Mouse (Mus musculus) gastrocnemius, postnatal 4 days (tissue): ENCODE data around the gene Exoc3l. TPM values are rescaled to one million over a fixed set of nuclear protein-coding genes. Genes with fewer than 3 reads are reported as not detected.

Experiments
- DNase-seq, 2 experiments: peaks; one replicate each; pipeline ENCODE4 v3.0.0; 2021 to 2022; ENCODE audit warnings: low spot score in 2 of 2, mixed read lengths in 2 of 2
- total RNA-seq, 2 experiments: library from RNA; stranded (reverse); gene quantifications; 2 replicates each; pipeline ENCODE4 v1.2.3; 2021

Gene Exoc3l
- total RNA-seq, 2 experiments from 2014 or later: 8.1 to 8.7 TPM

DNA sequence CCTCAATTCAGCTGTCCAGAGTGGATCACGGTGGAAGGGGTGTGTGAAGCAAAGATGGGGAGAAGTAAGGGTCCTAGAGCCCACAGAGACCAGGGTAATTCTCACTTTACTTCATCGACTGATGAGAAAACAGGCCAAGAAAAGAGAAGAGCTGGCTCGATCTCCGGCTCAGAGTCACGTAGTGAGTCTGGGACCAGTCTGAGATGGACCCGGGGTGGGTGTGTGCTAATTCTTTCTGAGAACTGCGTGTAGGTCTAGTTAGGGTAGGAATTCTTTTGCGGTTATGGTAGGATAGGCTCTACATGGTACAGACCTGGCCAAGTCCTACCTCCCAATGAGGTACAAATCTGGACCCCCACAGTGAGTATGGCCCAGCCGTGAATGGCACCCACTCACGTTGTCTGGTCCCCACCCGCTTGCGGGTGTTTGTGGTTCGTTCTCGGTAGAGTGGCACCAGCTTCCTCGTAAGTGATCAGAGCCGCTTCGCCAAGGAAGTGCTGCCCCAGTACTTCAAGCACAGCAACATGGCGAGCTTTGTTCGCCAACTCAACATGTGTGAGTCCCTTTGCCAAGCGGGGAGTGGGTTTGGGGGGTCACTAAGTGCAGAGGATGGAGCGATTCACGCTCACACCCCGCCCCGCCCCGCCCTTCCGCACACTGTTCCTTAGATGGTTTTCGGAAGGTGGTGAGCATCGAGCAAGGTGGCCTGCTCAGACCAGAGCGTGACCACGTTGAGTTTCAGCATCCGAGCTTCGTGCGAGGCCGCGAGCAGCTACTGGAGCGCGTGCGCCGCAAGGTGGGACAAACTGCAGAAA lies 25.6 kb downstream of the Exoc3l start:
- DNase-seq: no peak

DNA sequence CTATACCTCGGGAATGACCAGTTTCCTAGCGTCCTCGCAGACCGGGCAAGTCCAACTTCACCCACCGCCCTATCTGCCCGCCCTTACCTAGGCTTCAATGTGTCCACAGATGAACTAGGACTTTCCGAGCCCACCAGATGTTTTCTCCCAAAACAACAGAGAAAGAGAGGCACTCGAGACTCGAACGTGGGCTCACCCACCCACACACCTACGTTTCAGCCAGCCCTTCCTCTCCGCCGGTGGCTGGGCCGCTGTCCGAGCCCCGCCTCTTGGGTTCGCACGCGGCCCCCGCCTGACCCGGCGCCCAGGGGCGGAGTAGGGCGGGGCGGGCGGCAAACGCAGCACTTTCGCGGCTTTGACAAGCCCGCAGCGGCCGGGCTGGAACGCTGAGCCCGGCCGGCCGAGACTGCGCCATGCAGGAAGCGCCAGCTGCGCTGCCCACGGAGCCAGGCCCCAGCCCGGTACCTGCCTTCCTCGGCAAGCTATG lies 26.4 kb downstream of the Exoc3l start, which contains the start of gene Hsf4:
Gene Hsf4, plus strand, starts transcription at position 341 of the 487 bp plus-strand sequence.
- DNase-seq: no peak

DNA sequence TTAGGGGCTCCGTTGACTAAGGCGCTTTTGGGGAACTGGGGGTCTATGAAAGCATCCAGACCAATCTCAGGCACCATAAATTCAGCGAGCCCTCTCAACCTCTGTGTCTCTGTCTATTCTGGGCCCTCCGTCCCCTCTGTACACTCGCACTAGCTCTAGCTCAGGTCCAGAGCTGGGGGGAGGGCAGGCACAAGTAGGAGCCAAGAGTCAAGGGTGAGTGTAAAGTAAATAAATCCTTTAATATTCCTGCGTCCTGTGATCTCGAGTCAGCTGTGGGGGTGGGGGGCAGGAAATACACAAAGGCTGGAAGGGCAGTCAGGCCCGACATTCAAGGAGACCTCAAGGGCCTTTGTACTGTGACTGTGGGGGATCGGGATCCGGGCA lies 26.8 kb downstream of the Exoc3l start:
- DNase-seq: no peak

DNA sequence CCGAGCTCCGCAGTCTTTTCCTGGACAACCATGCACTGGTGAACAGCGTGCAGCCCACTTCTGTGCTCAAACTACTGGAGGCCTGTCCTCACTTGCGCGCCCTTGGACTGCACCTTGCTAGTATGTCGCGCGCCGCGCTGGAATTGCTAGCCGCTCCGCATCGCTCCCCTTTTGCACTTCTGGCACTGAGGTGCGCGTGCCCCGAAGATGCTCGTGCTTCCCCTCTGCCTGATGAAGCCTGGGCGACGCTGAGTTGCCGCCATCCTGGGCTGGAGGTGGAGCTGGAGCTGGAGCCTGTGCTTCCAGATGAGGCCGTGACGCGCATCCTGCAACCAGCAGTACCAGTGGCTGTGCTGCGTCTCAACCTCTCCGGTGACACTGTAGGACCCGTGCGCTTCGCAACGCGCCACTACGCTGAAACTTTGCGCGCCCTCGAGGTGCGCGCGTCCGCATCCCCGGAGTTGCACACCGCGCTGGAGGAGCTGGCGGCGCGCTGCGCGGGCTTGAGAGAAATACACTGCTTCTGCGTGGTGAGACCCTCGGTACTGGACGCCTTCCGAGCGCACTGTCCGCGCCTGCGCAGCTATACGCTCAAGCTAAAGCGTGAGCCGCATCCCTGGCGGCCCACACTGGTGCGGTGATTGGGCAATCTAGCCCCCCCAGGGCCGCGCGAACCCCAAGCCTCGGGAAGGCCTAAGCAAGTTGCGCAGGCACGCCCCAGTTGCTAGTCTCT lies 27.4 kb downstream of the Exoc3l start:
- DNase-seq: no peak

DNA sequence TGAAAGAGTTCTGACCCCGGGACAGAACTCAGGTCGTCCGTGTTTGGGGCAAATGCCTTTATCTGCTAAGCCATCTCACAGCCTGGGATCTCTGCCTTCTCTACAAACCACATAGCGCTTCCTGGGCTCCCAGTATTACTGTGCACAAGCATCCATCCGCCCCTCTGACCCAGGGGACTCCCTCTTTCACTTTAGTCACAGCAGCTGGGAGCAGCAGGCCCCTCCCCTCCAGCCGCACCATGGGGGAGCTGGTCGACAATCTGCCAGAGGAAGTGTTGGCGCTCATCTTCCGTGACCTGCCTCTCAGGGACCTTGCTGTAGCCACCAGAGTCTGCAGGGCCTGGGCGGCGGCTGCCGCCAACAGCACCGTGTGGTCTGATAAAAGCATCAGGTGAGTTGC lies 29.1 kb downstream of the Exoc3l start:
- no peak for DNase-seq

DNA sequence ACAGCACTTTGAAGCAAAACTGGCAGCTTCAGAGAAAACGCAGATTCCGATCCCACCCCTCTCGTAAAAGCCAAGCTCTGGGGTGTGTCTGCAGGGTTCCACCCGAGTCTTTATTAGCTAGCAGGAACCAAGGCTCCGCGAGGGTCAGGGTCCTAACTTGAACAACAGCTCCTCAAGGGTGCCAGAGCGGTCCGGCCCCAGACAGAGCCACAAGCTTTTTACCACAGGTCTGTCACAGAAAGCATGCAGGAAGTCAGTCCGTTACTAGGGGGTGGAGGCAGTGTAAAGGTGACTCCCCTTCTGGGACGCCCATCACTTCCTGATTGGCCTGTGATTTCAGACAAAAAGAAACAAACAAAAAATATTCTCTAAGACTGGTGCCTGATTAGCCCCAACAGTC lies 30.8 kb downstream of the Exoc3l start:
- DNase-seq: no peak

DNA sequence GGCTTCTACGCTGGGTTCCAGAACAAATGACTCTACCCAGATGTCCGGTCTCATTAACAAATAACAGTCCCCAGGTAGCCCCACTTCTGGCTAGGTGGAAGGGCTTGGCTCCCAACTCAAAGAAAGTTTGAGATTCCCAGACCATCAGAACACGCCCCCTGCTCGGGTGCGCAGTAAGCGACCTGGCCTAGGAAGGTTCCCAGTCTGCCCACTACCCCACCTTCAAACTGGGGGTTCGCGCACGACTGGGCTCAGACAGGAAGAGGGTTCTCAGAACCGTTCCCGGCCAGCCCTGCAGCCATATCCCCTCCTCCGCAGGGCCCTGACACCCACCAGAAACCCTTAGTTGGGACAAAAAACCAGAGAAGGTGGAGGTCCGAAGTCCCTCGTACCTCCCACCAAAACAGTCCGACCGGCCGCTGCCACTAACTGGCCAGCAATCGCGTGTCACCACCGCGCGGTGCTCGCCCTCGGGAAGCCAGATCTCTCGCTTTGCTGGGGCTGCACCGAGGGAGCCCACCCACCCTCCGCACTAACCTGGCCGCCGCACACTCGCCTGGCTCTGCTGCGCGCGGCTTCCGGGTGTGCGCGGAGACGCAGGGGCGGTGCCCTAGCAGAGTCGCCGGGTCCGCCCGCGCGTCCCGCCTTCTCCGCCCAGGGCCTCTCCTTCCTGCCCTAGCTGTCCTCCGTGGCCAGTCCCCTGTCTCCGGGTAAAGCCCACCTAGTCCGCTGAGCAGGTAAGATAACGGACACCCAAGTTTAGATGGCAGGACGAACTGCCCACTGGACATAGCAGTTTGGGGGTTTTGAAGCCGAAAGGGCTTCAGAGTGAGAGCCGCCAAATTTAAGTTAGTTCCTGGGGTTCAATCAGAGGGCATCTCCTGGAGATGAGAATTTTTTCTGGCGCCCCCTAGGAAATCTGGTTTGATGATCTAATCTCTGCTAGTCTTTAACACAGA lies 31.6 kb downstream of the Exoc3l start, which contains the start of the genes Tradd and Fbxl8:
Gene Tradd, minus strand, starts transcription at position 586 of the 959 bp plus-strand sequence.
Gene Fbxl8, plus strand, starts transcription at position 625 of the 959 bp plus-strand sequence.
- DNase-seq: peak in 1 of 2 experiments; percentile 74

DNA sequence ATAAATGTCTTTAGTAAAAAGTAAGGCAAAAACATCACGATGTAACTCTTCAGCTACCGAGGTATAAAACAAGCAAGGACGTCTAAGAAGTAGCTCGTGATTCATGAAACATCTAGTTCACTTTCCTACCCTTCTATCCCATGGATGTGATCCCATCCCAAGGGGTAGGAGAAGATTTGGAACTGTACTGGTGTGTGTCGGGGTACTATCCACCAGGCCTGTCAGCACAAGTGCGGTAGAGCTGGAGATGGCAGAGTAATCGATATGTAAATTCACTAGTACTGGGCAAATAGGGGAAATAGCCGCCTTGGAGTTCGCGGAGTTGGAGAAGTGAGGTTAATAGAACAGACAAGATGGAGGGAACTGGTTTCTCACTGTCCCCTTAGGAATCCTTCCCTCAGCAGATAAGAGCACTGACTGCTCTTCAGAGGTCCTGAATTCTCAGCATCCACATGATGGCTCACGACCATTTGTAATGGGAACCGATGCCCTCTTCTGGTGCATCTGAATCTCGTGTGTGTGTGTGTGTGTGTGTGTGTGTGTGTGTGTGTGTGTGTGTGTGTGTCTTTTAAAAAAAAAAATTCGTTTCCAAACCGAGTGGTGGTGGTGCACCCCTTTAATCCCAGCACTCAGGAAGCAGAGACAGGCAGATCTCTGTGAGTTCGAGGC lies 32.5 kb downstream of the Exoc3l start:
- DNase-seq: no peak

DNA sequence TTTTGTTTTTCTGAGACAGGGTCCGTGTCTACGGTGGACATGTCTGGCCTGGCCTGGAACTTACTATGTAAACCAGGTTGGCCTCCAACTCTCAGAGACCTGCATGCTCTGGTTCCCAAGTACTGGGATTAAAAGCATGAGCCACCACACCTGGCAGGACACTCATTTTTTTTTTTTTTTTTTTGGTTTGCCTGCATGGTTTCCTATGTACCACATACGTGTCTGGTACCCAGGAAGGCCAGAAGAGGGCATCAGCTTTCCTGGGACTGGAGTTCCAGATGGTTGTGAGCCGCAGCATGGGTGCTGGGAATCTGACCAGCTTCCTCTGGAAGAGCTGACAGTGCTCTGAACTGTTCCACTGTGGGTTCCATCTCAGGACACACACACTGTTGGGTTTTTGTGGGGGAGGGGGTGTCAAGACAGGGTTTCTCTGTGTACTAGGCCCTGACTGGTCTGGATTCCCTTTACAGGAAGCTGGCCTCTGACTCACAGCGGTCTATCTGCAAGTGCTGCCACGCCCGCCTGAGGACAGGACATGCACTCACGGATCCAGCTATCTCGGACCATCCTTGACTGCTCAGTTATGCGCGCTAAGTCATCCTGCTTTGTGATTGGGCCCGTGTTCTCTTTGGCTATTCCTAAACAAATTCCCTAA lies 34.4 kb downstream of the Exoc3l start:
- DNase-seq: no peak

DNA sequence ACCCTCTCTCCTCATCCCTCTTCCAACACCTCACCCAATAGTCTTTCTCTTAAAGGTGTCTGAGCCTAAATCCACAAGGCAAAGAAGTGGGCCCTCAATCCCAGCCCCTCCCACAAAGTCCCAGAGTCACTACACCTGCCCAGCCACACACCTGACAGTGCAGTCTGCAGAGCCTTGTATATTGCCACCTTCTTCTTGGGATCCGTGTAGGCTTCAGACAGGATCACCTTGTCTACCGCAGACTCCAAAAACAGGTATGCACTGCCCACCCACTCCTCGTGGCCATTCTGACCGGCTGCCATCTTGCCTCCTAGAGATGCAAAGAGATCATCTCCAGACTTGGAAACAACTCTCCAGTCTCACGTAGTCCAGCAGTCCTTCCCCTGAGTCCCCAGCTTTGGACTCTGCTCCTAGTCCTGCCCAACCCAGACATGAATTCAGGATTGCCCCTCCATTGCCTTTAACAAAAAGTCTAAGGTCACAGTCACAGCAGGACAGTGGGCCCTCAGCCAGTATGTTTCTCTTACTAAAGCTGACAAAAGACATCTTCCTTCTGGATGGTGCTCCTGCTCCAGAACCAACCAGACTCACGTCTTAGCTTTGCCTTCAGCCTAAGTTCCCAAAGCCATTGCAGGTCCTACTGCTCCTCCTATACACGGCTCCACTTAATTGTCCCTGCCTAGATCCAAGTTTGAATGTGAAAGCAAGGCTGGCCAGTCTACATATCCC lies 35.4 kb downstream of the Exoc3l start:
- no peak for DNase-seq

DNA sequence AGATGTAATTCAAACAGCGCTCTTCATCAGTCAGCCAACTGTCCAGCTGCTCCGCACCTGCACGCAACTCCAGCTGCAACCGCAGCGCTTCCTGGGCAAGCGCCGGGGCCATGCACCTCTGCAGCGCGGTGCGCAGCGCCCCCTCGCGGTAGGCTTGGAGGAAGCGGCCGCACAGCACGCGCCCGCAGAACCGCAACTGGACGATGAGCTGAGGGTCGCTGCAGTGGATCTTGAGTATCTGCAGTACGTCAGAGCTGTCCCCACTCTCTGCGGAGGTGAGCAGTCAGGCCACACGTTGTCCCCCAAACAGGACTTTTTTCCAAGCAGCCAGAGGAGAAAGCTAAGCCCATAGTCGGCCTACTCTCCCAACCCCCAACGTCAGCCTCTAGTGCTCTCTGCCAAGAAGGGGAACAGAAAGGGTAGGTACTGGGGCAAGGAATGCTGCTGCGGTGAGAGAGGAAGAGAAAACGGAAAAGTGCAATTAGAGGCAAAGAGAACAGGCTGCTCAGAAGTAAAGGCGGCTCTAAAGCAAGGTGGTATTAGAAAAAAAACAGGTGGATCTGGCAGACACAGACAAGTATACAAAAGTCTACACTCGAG lies 36.1 kb downstream of the Exoc3l start:
- DNase-seq: peak; percentile 76 to 85

DNA sequence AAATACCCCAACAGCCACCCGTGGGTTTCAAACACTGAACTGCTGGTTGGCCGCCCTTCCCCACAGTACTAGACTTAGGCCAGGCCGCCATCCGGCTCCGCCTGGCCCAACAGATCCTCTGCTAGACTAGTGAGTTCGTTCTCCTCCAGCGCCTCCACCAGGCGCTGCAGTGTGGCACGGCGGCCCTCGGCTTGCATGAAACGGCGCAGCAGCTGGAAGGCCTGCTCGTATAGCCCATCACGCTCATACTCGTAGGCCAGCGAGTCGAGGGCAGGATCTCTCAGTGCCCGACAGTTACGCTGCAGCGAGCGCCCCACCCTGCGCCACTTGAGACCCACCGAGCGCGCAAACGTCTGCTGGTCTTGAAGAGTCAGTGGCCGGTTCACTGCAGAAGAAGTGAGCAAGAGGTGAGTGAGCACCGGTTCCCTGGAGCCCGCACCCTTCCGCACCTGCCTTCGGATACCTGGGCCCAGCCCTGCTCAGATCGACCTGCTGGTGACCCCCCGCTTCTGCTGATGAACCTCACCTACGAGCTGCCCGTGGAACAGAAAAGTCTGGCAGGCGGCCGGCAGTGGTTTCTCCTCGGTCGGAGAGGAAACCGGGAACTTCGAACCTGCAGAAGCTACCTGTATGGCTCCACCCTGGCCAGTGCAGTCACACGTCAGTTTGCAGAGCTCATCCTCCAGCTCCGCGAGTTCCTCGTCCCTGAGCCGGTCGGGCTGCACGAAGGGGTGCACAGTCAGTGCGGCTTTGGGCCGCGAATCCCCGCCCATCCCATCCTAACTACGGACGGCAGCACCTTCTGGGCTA lies 36.8 kb downstream of the Exoc3l start:
- no peak for DNase-seq

DNA sequence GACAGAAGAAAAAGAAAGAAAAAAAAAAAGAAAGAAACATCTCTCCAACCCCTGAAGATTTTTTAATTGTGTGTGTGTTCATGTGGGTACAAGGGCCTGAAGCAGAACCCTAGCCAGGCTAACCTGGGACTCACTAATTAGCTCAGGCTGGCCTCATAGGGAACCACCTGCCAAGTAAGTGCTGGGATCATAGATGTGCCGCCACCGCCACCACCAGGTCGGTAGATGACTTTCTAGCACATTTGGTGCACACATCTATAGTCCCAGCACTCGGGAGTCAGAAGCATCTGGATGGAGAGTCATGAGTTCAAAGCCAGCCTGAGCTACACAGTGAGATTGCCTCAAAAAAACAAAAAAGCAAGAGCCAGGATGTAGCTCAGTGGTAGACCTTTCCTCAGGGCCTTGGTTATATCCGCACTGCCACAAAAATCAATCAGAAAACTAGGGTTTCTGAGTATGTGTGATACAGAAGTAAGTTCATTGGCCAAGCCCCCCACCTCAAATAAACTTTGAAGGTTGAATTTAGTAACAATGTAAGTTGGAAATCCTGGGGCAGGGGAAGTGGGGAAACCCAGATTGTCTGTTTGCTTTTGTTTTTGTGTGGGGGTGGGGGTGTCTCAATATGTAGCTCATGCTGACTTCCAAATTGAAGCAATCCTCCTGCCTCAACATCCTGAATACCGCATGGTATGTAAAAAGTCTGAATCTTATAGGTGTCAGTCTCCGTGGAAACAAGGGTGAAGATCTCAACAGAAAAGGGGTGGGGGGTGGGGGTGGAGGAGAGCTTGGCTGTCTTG lies 38.4 kb downstream of the Exoc3l start:
- no peak for DNase-seq

DNA sequence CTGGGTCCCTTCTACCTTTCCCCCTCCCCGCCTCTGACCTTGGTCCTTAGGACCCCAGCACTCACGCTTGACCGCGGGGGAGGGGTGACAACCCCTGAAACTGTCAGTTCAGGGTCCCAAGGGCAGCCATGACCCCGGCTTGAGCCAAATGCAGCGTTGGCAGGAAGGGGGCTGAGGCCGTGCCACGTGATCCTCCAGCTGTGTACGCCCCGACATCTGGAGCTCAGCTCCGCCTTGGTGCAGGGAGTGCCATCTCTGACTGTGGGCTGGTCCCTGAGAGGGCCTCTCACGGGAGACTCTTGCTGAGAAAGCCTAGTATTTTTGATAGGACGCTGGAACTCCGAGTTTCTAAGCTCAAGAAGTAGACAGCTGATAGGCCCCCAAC lies 40.9 kb downstream of the Exoc3l start, which contains the start of gene B3gnt9:
Gene B3gnt9, minus strand, starts transcription at position 188 of the 385 bp plus-strand sequence.
- DNase-seq: peak; percentile 74 to 87

DNA sequence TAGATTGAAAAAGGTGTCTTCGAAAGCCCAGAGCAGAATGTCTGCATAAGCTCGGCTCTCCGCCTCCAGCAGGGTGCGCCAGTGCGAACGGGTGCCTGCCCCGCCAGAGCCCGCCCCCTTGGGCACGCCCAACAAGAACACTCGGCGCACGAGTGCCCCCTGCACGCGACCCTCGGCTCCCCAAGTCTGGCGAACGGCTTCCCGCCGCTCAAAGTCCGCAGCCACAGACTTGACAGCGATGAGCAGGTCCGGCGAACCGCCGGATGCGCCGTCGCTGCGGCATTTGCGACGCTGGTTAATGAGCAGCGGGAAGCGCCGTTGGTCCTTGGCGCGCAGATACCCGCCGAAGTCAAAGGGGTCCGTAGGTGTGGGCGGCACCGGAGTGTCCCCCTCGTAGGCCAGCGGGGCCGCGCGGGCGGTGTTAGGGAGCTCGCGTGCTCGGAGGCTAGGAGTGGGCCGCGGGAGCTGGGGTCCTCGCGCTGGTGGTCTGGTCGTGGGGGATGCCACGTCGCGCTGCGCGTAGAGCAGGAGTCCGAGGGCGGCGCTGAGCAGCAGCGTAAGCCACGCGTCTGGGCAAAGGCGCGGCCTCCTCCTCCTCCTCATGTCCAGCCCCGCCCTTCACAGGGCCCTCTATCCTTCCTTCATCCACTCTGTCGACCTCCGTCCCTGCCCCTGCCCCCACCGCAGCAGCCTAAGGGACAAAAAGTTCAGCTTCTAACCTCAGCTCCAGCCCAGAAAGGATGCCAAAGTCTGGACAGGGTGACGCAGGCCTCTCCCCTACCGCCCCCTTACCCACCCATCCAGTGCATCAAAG lies 41.5 kb downstream of the Exoc3l start:
- DNase-seq: peak; percentile 91 to 95

DNA sequence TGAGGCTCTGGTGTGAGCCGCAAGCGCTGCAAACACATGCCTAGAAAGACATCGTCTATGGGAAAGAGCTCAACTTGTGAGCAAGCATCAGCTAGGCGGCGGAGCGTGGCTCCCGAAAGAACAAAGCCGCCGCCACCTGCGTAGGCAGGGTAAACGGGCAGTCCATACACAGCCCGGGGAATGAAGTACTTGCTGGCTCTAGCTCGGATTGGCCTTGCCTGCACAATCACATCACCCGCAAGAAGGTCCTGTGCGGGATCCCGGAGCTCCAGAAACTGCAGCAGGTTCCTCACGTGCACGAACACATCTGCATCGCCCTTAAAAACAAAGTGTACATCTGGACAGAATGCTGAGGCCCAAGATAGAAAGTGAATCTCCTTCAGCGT lies 42.1 kb downstream of the Exoc3l start:
- no peak for DNase-seq
